Mouse (Mus musculus) c-Kit-positive CD71-positive TER-119-positive erythroid progenitor cells, embryonic 14.5 days (primary cell): ENCODE measurements at regions not wholly inside any gene's neighbourhood (a gene's known extent, or its start where the extent isn't known, plus 50 kb on each side); places are given as distances from the start of the nearest gene placed in this dataset.
A peak's percentile ranks its signal among the peaks of the same experiment; 100 is the strongest.
"Not testable (repeated sequence)": the region's sequence is repeated elsewhere in the genome, so short reads cannot be mapped to it uniquely, and the experiment has no call there.

Source experiments
- DNase-seq: peaks from one replicate; pipeline ENCODE4 v3.0.0-alpha.2; 2013; ENCODE audit warnings: low spot score

GRCm38 (mm10) chr10:126373906-126374305, 407.9 kb downstream of the Lrig3 start:
- DNase-seq = no peak

- DNase-seq = no peak
Observed at GRCm38 (mm10) chr10:126371881-126372280, 405.9 kb downstream of the Lrig3 start.

- DNase-seq = no peak
Observed at GRCm38 (mm10) chr10:126349076-126349475, 383.1 kb downstream of the Lrig3 start.

- no peak for DNase-seq
Observed at GRCm38 (mm10) chr10:126337426-126337825, 371.5 kb downstream of the Lrig3 start.

- no peak for DNase-seq
Observed at GRCm38 (mm10) chr10:126333786-126334185, 367.8 kb downstream of the Lrig3 start.

GRCm38 (mm10) chr10:126330305-126330969, 364.5 kb downstream of the Lrig3 start:
- peak; percentile 3 for DNase-seq

- no peak for DNase-seq
Observed at GRCm38 (mm10) chr10:126320831-126321230, 354.9 kb downstream of the Lrig3 start.

- DNase-seq = no peak
Observed at GRCm38 (mm10) chr10:126319795-126320194, 353.8 kb downstream of the Lrig3 start.

GRCm38 (mm10) chr10:126299962-126300361, 334.0 kb downstream of the Lrig3 start:
- no peak for DNase-seq

- DNase-seq = no peak
Observed at GRCm38 (mm10) chr10:126298211-126298610, 332.2 kb downstream of the Lrig3 start.

- DNase-seq = no peak
Observed at GRCm38 (mm10) chr10:126295853-126296252, 329.9 kb downstream of the Lrig3 start.

GRCm38 (mm10) chr10:126291765-126292164, 325.8 kb downstream of the Lrig3 start:
- no peak for DNase-seq

GRCm38 (mm10) chr10:126285096-126285495, 319.1 kb downstream of the Lrig3 start:
- DNase-seq = not testable (repeated sequence)

GRCm38 (mm10) chr10:126270376-126270775, 304.4 kb downstream of the Lrig3 start:
- DNase-seq = no peak

- no peak for DNase-seq
Observed at GRCm38 (mm10) chr10:126267321-126267998, 301.5 kb downstream of the Lrig3 start.

GRCm38 (mm10) chr10:126257171-126257570, 291.2 kb downstream of the Lrig3 start:
- DNase-seq = no peak

- DNase-seq = no peak
Observed at GRCm38 (mm10) chr10:126254198-126254597, 288.2 kb downstream of the Lrig3 start.

- DNase-seq = no peak
Observed at GRCm38 (mm10) chr10:126249176-126249575, 283.2 kb downstream of the Lrig3 start.

- DNase-seq = no peak
Observed at GRCm38 (mm10) chr10:126243051-126243450, 277.1 kb downstream of the Lrig3 start.

GRCm38 (mm10) chr10:126239536-126239935, 273.6 kb downstream of the Lrig3 start:
- no peak for DNase-seq
